Mouse (Mus musculus) right cerebral cortex, postnatal 25 days (tissue): ENCODE results near the gene Fam243.

Source experiments
- DNase-seq: peaks from one replicate; pipeline ENCODE4 v3.0.0; 2022

Fam243 gene

DNA sequence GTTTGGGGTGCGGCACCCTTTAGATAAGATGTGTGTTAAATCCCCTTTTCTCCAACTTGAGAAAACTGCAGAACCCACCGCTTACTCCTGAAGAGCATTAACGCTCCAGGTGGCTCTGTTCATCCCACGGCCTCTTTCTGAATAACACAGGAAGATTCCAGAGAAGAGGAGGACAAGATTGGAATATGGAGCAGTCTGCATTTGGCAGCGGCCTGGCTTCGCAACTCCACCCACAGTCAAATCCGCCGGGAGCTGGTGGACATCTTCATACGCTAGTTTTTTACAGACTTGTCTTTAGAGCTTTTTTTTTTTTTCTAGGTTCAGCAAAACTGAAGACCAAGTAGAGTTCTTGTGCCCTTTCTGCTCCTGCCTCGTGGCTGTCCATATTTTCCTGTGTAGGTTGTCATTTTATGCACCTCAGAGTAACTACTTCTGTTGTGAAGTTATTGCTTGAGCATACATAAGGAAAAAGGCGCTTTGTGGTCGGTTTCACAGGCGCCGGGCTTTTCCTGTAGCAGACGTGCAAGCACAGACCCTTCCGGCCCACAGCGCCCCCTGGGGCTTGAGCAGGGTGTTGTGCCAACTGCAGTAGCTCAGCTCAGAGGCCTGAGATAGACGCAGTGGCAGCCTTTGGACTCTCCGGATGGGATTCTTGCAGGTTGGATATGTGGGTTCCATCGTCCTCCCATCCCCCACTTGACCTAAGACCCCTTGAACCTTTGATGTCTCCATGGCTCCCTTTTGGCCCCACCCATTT lies 1.7 kb downstream of the Fam243 start:
- DNase-seq: peak; percentile 46

DNA sequence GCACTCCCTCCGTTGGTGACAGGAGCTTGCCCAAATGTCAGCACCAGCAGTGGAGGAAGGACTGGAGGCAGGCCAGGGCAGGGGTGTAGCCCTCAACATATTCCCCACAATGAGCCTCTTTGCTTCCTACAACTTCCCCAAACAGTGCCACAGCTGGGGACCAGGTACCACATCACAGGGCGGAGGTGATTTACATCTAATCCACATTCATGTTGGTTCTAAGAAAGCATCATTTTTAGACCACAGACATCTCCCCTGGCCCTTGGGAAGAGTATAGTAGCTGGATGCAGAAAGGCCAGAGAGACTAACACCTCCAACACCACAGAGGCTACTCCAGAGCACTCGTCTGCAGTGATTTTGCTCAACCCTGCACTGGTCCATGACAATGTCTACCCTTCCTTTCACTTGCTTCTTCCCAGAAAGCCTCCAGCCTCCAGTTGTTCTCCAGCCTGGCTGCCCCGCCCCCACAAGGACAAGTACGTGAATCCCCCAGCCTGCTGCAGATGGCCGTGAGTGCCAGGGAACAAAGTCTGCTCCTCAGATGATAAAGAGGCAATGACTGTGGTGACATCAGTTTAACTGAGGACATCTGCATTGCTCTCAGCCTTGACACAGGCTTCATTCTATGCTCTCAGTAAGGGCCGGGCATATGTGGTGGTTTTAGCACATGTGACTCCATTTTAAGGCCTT lies 5.0 kb downstream of the Fam243 start:
- no peak for DNase-seq

DNA sequence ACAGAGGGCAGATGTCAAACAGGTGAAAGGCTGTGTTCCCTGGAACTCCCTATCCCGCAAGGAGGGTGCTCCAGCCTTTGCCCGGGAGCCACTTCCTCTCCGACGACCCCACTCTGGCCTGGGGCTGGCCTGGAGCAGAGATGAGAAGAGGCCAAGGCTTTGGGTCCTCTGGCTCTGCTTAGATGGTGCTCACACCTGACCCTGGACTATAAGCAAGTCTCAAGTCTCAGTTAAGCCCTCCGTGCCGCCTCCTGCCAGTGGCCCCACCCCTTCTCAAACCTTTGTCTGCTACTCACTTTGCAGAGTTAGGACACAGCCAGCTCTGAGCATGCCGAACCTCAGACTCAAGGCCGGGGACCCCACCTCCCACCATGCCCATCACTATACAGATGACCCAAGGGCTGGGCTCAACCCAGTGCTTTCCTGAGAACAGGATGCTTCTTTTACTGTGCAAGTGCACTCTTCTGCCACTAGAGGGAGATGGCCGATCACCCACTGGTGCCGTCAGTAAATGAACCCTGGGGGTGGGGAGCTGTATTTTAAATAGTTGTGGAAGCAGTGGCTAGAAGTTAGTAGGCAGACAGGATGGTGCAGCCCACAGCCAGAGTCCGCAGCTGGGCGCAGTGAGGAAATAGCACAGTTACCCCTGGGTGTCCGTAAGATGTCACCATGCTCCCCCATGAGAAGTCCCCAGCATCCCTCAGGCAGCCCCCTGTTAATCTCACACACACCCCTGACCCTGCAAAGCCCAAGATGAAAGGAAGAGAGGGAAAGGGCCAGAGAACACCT lies 7.1 kb downstream of the Fam243 start:
- DNase-seq: peak; percentile 30

GRCm38 (mm10) chr16:92309126-92309525 lies 12.1 kb downstream of the Fam243 start:
- no peak for DNase-seq

DNA sequence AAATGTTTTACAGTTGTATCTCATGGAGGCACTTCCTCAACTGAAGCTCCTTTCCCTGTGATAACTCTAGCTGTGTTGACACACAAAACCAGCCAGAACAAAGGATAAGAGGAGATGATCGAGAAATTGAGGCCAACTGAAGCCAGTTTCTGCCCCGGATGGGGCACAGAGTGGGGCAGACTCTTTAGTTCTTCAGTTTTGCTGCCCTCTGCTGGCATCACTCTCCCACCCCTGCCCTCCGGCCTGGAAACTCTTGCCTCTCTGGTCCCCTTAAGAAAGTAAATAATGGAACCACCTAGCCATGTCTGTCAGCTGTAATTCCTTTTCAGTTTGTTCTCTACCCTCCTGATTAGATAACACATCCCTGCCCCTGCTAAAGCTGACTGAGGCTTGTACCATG lies 13.3 kb downstream of the Fam243 start:
- no peak for DNase-seq

GRCm38 (mm10) chr16:92305519-92305918 lies 15.7 kb downstream of the Fam243 start:
- no peak for DNase-seq

DNA sequence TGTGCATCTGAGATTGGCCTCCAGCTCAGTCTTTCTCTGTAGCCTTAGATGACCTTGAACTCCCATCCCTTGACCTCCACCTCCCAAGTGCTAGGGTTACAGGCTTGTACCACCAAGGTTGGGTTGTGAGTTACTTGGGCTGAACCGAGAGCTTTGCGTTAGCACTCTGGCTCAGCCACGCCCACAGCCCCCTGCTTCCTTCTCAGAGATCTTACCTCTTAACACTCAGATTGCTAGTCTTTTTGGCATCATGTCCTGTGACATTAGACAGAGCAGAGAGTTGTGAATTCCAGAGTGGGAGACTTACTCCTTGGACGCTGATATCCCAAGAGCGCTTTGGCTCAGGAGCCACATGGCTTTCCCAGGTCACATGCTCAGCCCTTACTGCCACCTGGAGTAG lies 18.7 kb downstream of the Fam243 start:
- DNase-seq: no peak

- DNase-seq: no peak
These were observed 19.3 kb downstream of the Fam243 start for GRCm38 (mm10) chr16:92301989-92302388.

DNA sequence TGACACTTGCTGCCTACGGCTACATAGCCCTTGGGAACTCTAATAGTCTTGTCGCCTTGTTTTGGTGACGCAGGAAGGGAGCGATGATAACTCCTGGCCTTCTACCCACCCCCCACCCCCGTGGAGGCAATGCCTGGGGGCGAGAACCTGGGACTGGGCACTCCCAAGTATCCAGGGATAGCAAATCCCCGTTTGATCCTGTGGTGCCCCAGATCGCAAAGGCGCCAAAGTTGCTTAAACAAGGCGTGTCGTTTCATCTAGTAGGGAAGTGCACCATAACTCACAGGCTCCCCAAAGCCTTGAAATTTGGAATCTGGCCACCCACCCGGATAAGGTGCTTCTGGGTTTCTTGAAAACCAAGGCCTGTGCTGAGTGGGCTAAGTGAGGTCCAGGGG lies 19.8 kb downstream of the Fam243 start:
- DNase-seq: no peak

- DNase-seq: peak; percentile 94
These were observed 20.4 kb downstream of the Fam243 start, which contains the start of gene Smim11 for GRCm38 (mm10) chr16:92300649-92301411. Gene Smim11, plus strand, starts transcription at chr16:92301286.

GRCm38 (mm10) chr16:92295328-92295727 lies 25.9 kb downstream of the Fam243 start:
- DNase-seq: no peak

GRCm38 (mm10) chr16:92294267-92294970 lies 26.8 kb downstream of the Fam243 start:
- DNase-seq: no peak

- no peak for DNase-seq
These were observed 29.1 kb downstream of the Fam243 start, which contains the start of gene Kcne2 for GRCm38 (mm10) chr16:92292101-92292500. Gene Kcne2, plus strand, starts transcription at chr16:92292389.

DNA sequence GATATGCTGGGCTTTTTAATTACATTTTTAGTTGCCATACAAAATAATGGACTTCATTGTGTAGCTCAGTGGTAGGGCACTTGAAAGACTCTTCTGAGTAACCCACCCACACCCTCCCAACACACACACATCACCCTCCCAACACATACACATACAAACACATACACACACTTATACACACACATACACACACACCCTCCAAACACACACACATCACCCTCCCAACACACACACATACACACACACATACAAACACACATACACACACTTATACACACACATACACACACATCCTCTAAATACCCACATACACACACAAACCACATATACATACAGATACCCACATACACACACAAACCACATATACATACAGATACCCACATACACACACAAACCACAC lies 31.2 kb downstream of the Fam243 start:
- DNase-seq: no peak

DNA sequence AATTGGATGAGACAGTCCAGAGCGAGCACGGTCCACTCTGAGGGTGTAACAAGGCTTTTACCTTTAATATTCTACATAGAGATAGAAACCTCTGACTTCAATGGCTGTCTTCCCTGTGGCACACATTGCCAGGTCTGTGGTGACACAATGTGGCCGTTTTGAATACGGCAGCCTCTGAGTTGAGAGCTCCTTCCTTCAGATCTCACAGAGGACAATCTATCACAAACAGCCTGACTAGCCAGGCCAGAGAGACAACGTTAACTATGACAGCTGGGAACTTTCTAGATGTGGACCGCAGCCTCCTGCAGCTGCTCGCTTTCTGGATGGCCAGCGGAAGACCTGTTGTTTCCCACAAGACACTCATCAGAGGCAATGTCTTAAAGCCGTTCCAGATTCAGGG lies 32.5 kb downstream of the Fam243 start:
- no peak for DNase-seq

DNA sequence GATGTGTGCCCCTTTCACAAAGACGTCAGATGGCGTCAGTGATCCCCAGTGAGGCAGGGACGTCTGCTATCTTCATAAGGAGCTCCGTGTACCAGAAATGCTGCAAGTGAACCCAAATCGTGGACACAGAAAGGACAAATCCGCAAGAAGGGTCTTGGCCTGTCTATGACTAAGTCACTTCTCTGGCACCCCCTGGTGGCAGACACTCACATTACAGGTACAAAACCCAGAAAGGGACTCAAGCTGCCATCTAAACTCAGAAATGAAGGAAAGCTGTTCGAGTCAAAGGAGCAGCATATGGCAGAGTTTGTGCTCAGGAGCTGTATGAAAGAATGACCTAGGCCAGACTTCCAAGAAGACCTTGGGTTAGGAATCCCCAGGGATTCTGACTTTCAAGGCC lies 34.6 kb downstream of the Fam243 start:
- peak; percentile 78 for DNase-seq

DNA sequence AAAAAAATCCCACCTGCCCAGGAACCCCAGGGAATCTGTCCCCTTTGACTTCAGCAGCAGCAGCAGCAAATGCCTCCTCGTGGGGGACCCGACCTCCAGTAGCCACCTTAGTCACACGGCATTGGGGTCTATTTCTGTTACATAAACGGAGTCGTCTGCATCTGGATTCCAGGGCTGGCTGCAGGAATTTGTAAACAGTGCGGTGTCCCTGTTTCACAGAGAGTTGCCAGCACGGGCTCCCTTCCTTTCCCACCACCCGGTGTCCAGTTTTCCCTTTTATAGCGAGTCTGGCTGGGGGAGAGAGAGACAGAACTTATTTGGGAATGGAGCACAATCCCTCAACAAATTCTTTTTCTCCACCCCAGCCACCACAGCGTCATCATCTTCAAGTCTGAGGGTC lies 36.2 kb downstream of the Fam243 start:
- no peak for DNase-seq

GRCm38 (mm10) chr16:92282671-92283070 lies 38.6 kb downstream of the Fam243 start:
- no peak for DNase-seq

- no peak for DNase-seq
These were observed 45.7 kb downstream of the Fam243 start for GRCm38 (mm10) chr16:92275526-92275925.

- DNase-seq: no peak
These were observed 46.7 kb downstream of the Fam243 start for GRCm38 (mm10) chr16:92274516-92274915.
